Mouse (Mus musculus) stomach, postnatal 0 days (tissue): ENCODE measurements around the gene Kcnma1.

Experiments used
- CTCF ChIP-seq: IDR thresholded peaks from 2 replicates; pipeline ENCODE4 v1.5.1; 2016; ENCODE audit warnings: antibody characterized with exemption, low read depth, mild to moderate bottlenecking, moderate library complexity
- EP300 ChIP-seq: optimal IDR thresholded peaks from 2 replicates; pipeline ENCODE3; 2016; ENCODE audit warnings: antibody characterized with exemption

DNA sequence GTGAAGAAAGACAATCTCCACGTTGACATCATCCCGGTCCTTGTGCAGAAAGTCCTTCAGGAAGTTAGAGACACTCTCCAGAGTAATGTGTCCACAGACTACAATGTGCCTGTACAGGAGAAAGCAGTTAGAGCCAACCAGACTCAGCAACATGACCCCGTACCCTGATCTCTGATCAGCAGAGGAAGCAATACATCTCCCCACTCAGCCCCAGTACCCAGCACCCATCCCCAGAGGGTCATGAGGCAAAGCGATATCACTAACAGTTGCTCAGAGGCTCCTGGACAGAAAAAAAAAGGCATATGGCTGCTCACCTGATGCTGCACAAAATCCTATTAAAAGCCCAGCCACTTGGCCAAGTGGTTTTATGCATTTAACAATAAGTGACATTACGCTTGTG is 504.5 kb downstream of the Kcnma1 start:
- TF ChIP-seq CTCF, result no peak
- no peak for TF ChIP-seq EP300
